Mouse (Mus musculus): ENCODE results near the gene Kdm2a.

DNA sequence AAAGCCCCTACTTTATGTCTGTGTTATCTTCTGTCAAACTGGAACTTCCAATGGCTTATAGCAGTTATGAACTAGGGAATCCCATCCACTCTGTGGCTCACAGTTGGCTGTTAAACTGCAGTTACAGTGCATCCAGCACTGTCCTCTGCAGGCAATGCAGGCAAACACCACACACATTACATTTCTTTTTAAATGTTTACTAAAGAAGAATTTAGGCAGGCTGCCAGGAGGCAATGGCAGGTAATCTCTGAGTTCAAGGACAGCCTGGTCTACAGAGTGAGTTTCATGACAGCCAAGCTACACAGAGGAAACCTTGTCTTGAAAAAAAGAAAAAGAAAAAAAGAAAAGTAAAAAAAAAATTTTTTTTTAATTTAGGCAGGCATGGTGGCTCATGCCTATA lies 14.8 kb downstream of the Kdm2a start:
- no peak for TF ChIP-seq TAL1 (IDR thresholded peaks at IDR 0.05; ENCODE audit: low read length)
- TF ChIP-seq GATA1 (IDR thresholded peaks at IDR 0.05; ENCODE audit: low read length): no peak
